Mouse (Mus musculus): ENCODE data around the gene Atxn10.

DNA sequence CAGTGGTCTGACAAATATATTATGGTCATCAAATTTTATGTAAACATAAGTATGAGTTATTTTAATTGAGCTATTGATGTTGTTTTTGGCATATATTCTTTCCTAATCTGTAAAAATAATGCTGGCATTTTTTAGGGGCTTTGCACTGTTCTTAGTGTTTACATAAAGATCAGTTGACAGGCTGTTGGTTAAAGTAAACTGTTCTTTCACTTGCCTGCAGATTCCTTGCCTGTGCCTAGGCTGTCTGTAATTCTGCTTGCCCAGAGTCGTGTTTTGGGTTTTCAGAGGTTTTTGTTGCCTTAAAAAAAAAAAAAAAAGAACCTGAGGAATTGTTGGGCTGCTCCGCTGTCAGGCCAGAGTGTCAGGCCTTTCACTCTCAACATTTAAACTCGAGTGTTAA, 33.7 kb downstream of the Atxn10 start:
- TF ChIP-seq CTCF (IDR thresholded peaks at IDR 0.05; ENCODE audit: low read depth, low read length): no peak
- TF ChIP-seq POLR2A (IDR thresholded peaks at IDR 0.05; ENCODE audit: insufficient read depth, low read length): no peak
- no peak for TF ChIP-seq EP300 (IDR thresholded peaks at IDR 0.05; ENCODE audit: insufficient read depth, low read depth, low read length)
